Mouse (Mus musculus) myocyte (in vitro differentiated cells): ENCODE data around the gene Hao1. TPM values are rescaled to one million over a fixed set of nuclear protein-coding genes. Genes with fewer than 3 reads are reported as not detected.

Experiments
- H3K27me3 ChIP-seq: one replicate; pipeline ENCODE4 v1.6.1; 2011; ENCODE audit not compliant: control insufficient read depth, insufficient read depth, insufficient read length
- H3K36me3 ChIP-seq: one replicate; pipeline ENCODE4 v1.6.1; 2011; ENCODE audit not compliant: control insufficient read depth, insufficient read depth
- H3K4me2 ChIP-seq: one replicate; pipeline ENCODE4 v1.6.1; 2011; ENCODE audit warnings: low read depth, control low read depth
- H3K4me3 ChIP-seq: one replicate; pipeline ENCODE4 v1.5.1; 2011; ENCODE audit warnings: mild to moderate bottlenecking, control low read depth, moderate library complexity
- H3K79me2 ChIP-seq: one replicate; pipeline ENCODE4 v1.6.1; 2011; ENCODE audit not compliant: control insufficient read depth, insufficient read depth
- H3ac ChIP-seq: one replicate; pipeline ENCODE4 v1.6.1; 2011; ENCODE audit not compliant: control insufficient read depth, insufficient read length
- CEBPB ChIP-seq: IDR thresholded peaks from 2 replicates; pipeline ENCODE4 v1.6.1; 2011; ENCODE audit warnings: mild to moderate bottlenecking, moderate library complexity; ENCODE audit not compliant: poor library complexity, insufficient read depth, severe bottlenecking
- E2F4 ChIP-seq: IDR thresholded peaks from one replicate; pipeline ENCODE4 v1.6.1; 2011; ENCODE audit warnings: mild to moderate bottlenecking, control low read depth, moderate library complexity; ENCODE audit not compliant: insufficient read depth
- MAX ChIP-seq: IDR thresholded peaks from one replicate; pipeline ENCODE4 v1.6.1; 2011; ENCODE audit warnings: low read depth, mild to moderate bottlenecking, control low read depth
- MYOD1 ChIP-seq, 3 experiments: IDR thresholded peaks; one replicate each; pipeline ENCODE4 v1.6.1; 2011; ENCODE audit warnings: control low read depth in 2 of 3, low read depth in 2 of 3, mild to moderate bottlenecking in 2 of 3, moderate library complexity in 1 of 3; ENCODE audit not compliant: insufficient read length in 2 of 3, control insufficient read depth in 1 of 3
- MYOG ChIP-seq, 3 experiments: IDR thresholded peaks; one replicate each; pipeline ENCODE4 v1.6.1; 2011; ENCODE audit warnings: control low read depth in 2 of 3, low read depth in 2 of 3, mild to moderate bottlenecking in 2 of 3; ENCODE audit not compliant: insufficient read length in 2 of 3, control insufficient read depth in 1 of 3, insufficient read depth in 1 of 3
- POLR2A ChIP-seq: IDR thresholded peaks from one replicate; pipeline ENCODE4 v1.6.1; 2011; ENCODE audit warnings: low read depth, mild to moderate bottlenecking, control low read depth, moderate library complexity; ENCODE audit not compliant: insufficient read length
- POLR2AphosphoS2 ChIP-seq: IDR thresholded peaks from one replicate; pipeline ENCODE4 v1.6.1; 2011; ENCODE audit warnings: low read depth, control low read depth; ENCODE audit not compliant: insufficient read length
- REST ChIP-seq: IDR thresholded peaks from one replicate; pipeline ENCODE4 v1.6.1; 2011; ENCODE audit warnings: mild to moderate bottlenecking, control low read depth, moderate library complexity; ENCODE audit not compliant: insufficient read depth, insufficient read length
- SRF ChIP-seq: IDR thresholded peaks from one replicate; pipeline ENCODE4 v1.6.1; 2011; ENCODE audit warnings: low read depth; ENCODE audit not compliant: control insufficient read depth, insufficient read length
- TCF12 ChIP-seq: IDR thresholded peaks from one replicate; pipeline ENCODE4 v1.6.1; 2011; ENCODE audit warnings: mild to moderate bottlenecking, control low read depth; ENCODE audit not compliant: poor library complexity, insufficient read depth, severe bottlenecking
- TCF3 ChIP-seq: IDR thresholded peaks from one replicate; pipeline ENCODE4 v1.6.1; 2011; ENCODE audit warnings: low read depth, control low read depth; ENCODE audit not compliant: insufficient read length
- USF1 ChIP-seq: IDR thresholded peaks from one replicate; pipeline ENCODE4 v1.6.1; 2011; ENCODE audit warnings: low read depth, mild to moderate bottlenecking, control low read depth, moderate library complexity
- polyA plus RNA-seq: library from polyadenylated mRNA; unstranded; fragments of >200 nt; fragmentation: generic; extraction: Trizol; gene quantifications from one replicate; pipeline ENCODE4 v1.2.1, GENCODE M21; 2012; ENCODE audit warnings: missing spikeins

Gene Hao1
- polyA plus RNA-seq, 1 experiment, result 0.13 TPM

GRCm38 (mm10) chr2:134482683-134483082 is 71.5 kb downstream of the Hao1 start:
- H3ac ChIP-seq, result no peak overlapping the region
- H3K27me3 ChIP-seq, result no peaks in the 10 kb centered on the region
- TF ChIP-seq USF1, result no peak
- no peak for TF ChIP-seq MYOG (IDR thresholded peaks at IDR 0.05; ENCODE audit: control insufficient read depth in 1 of 3, insufficient read depth in 1 of 3, insufficient read length in 2 of 3, low read depth in 2 of 3)
- TF ChIP-seq MYOD1 (IDR thresholded peaks at IDR 0.05; ENCODE audit: control insufficient read depth in 1 of 3, insufficient read length in 2 of 3, low read depth in 2 of 3), result no peak
- no peak for TF ChIP-seq REST
- TF ChIP-seq TCF3, result no peak
- no peak for TF ChIP-seq MAX
- no peak for TF ChIP-seq CEBPB
- no peak for TF ChIP-seq POLR2AphosphoS2
- no peak for TF ChIP-seq E2F4
- TF ChIP-seq POLR2A, result no peak
- no peak for TF ChIP-seq SRF
- no peak for TF ChIP-seq TCF12
- no peaks in the 10 kb centered on the region for H3K36me3 ChIP-seq
- no peak overlapping the region for H3K4me2 ChIP-seq
- H3K79me2 ChIP-seq, result no peaks in the 10 kb centered on the region
- no peak overlapping the region for H3K4me3 ChIP-seq

DNA sequence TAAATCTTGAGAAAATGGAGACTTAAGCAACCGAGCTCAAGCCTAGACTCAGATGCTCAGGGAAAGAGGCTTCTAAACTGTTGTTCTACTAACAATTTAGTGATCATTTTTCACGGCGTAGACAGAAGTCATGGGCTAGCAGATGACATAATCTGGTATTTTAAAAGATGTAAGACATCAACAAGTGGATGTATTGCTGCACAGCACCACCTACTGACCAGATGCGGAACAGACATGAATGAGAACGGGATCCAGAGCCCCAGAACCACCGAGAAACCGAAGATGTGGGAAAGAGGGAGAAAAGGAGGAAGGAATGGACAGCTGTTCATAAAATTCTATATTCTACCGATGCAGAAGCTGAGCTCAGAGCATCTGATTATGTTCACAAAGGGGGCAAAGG is 72.4 kb downstream of the Hao1 start:
- Histone ChIP-seq H3K4me2 (peak overlapping the region; percentile 48), H3ac (no peak overlapping the region), H3K36me3 (no peaks in the 10 kb centered on the region), H3K79me2 (no peaks in the 10 kb centered on the region), H3K27me3 (no peaks in the 10 kb centered on the region), H3K4me3 (no peak overlapping the region)
- no peak for TF ChIP-seq MAX
- TF ChIP-seq TCF3, result no peak
- TF ChIP-seq CEBPB, result 0 out of 2 replicates have a peak, but pooled peaks have one; percentile 19

DNA sequence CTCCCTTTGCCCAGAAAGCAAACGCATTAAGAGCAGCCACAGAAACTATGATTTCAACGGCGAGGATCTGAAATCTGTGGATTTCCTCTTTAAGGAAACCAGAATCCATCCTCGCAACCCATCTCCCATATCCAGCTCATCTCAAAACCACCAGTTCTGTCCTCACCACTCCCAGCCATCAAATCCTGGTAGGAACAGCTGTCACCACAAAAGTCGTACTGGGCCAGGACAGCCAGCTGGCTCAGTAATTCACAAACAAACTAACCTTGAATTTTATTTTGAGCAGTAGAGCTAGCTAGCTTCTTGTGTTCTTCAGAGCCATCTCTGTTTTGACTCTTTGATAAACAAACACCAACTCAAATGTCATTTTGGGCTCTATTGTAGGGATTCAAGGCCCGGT is 73.0 kb downstream of the Hao1 start:
- H3ac ChIP-seq, result no peak overlapping the region
- TF ChIP-seq TCF12 (peak; percentile 82), POLR2AphosphoS2 (no peak), POLR2A (no peak), USF1 (no peak), SRF (no peak), MAX (no peak), TCF3 (peak; percentile 51), CEBPB (no peak), E2F4 (no peak), REST (no peak), MYOD1 (IDR thresholded peaks at IDR 0.05; ENCODE audit: control insufficient read depth in 1 of 3, insufficient read length in 2 of 3, low read depth in 2 of 3) (peak; percentile 80 to 95 (median 89)), MYOG (IDR thresholded peaks at IDR 0.05; ENCODE audit: control insufficient read depth in 1 of 3, insufficient read depth in 1 of 3, insufficient read length in 2 of 3, low read depth in 2 of 3) (peak in 2 of 3 experiments; percentile 86 to 91)
- no peak overlapping the region for H3K4me3 ChIP-seq
- no peaks in the 10 kb centered on the region for H3K79me2 ChIP-seq
- no peaks in the 10 kb centered on the region for H3K27me3 ChIP-seq
- no peaks in the 10 kb centered on the region for H3K36me3 ChIP-seq
- peak overlapping the region; percentile 48 for H3K4me2 ChIP-seq

DNA sequence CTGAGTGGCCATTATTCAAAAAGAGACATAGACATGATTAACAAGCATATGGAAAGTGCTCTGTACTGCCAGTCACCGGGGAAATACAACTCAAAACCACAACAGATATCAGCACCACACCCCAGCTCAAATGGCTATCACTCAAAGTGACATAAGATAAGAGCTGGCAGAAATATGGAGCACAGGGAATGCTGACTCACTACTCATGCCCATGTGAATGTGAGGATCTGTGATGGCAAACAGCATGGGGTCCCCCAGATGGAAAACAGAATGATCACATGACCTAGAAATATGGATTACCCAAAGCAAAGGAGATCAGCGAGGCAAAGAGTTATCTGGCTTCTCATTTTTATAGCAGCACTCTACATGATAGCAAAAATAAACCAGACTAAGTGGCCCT is 89.0 kb downstream of the Hao1 start:
- TF ChIP-seq USF1, result peak; percentile 63
- TF ChIP-seq SRF, result no peak
- no peaks in the 10 kb centered on the region for H3K27me3 ChIP-seq
- H3K4me2 ChIP-seq, result no peak overlapping the region

GRCm38 (mm10) chr2:134462321-134462720 is 91.8 kb downstream of the Hao1 start:
- Histone ChIP-seq H3K27me3 (no peaks in the 10 kb centered on the region), H3K36me3 (no peaks in the 10 kb centered on the region), H3K79me2 (no peaks in the 10 kb centered on the region), H3K4me2 (no peak overlapping the region), H3ac (no peak overlapping the region), H3K4me3 (no peak overlapping the region)
- no peak for TF ChIP-seq POLR2AphosphoS2
- TF ChIP-seq USF1, result no peak
- no peak for TF ChIP-seq MYOD1 (IDR thresholded peaks at IDR 0.05; ENCODE audit: control insufficient read depth in 1 of 3, insufficient read length in 2 of 3, low read depth in 2 of 3)
- TF ChIP-seq SRF, result no peak
- TF ChIP-seq MYOG (IDR thresholded peaks at IDR 0.05; ENCODE audit: control insufficient read depth in 1 of 3, insufficient read depth in 1 of 3, insufficient read length in 2 of 3, low read depth in 2 of 3), result no peak
- TF ChIP-seq REST, result no peak
- TF ChIP-seq TCF12, result no peak
- no peak for TF ChIP-seq E2F4
- no peak for TF ChIP-seq TCF3

More for the DNA sequence above, 89.0 kb downstream of the Hao1 start:
- Histone ChIP-seq H3K4me3 (no peak overlapping the region), H3K79me2 (no peaks in the 10 kb centered on the region), H3K36me3 (no peaks in the 10 kb centered on the region), H3ac (no peak overlapping the region)
